Mouse (Mus musculus) lung, adult 2 months (tissue): ENCODE data around the gene Gm853.

Experiments
- CTCF ChIP-seq: fragments of 200-500 bp; IDR thresholded peaks from 2 replicates; pipeline ENCODE4 v1.5.1; 2011; ENCODE audit warnings: mild to moderate bottlenecking, low read length, control low read depth; ENCODE audit not compliant: insufficient read depth
- POLR2A ChIP-seq: fragments of 200-500 bp; IDR thresholded peaks from 2 replicates; pipeline ENCODE4 v1.6.1; 2011; ENCODE audit warnings: low read depth, mild to moderate bottlenecking, control low read depth, low read length, borderline replicate concordance; ENCODE audit errors: extremely low read depth

- TF ChIP-seq CTCF, result no peak
- no peak for TF ChIP-seq POLR2A
These were observed 39.2 kb downstream of the Gm853 start for GRCm38 (mm10) chr4:130183023-130183422.
